Mouse (Mus musculus) cerebellum, adult 11-12 months (tissue): Measurements from ENCODE around the gene Lrrc32.
A peak's percentile ranks its signal among the peaks of the same experiment; 100 is the strongest.

ENCODE experiments used
- DNase-seq: peaks from one replicate; pipeline ENCODE4 v3.0.0; 2022

Lrrc32 gene

DNA sequence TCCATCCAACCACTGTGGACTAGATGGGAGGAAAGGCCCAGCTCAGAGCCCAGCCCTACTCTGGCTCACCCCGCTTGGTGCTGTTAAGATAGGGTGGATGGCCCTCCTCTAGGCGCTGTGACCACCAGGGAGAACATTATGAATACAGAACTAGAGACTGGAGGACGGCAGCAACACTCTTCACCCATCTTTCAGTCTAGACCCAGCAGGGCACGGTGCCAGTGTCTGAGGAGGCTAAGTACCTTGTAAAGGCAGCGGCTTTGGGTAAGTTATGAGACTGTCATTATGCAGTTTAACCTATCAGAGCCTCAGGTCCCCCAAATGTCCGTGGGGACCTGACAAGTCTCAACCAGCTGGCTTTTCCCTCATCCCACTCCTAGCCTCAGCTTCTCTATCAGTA is at the start of gene Lrrc32:
TSS of gene Lrrc32 (plus strand) at position 153 of the 400 bp plus-strand sequence.
- DNase-seq = no peak

DNA sequence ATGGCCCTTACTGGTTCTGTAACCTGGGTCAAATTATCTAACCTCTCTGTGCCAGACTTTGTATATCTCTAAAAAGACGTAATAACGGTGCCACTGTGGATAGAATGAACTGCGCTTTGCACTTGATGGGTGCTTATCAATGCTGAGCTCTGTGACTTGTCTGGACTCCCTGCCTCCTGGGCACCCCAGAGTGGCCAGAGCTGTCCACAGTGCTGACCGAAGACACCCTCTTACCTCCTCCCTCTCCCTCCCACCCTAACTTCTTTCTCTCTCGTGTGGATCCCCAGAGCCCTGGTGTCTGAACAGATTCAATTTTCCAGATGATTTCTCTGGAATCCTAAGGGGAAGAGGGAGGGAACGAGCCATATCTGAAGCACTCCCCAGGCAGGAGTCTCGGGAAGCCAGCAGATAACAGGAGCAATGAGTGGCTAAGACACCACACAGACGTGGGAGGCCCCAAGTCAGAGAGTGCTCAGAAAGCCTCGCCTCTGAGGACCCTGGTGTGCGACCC is 49.1 kb upstream of the Lrrc32 start, which contains the start of gene Gucy2d:
TSS of gene Gucy2d (plus strand) at position 461 of the 511 bp plus-strand sequence.
- DNase-seq = no peak

GRCm38 (mm10) chr7:98446873-98447272 is 42.2 kb upstream of the Lrrc32 start:
- DNase-seq = no peak

DNA sequence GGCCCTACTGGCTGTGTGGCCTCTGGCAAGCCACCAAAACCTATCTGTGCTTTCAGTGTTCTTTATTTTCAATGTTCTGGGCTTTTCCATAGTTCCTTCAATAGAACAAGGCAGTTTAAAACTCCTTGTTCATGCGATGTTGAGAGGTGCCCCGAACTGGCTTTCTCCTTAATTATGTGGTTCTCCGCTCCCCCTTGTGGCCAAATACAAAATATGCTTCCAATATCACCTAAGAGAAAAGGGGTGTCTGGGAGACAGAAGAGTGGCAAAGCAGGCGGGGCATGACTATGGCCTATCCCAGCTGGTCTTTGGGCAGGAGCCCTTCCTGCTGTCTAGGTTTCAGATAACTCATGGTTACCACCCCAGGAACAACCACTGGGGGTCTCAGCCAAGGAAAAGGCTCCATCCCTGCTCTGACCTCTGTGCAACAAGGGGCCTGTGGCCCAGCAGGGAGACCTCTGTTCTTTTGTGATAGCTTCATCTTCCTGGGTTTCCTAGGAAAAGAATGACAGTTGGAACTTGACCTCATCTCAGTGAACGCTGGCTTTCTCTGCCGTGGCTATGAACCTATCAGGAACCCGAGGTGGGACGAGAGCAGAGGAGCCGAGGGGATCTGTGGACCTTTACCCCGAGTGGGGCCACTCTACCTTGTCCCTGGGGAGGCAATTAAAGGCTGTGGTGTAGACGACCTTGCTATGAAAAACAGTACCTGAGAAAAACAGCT is 41.3 kb upstream of the Lrrc32 start:
- DNase-seq = no peak

DNA sequence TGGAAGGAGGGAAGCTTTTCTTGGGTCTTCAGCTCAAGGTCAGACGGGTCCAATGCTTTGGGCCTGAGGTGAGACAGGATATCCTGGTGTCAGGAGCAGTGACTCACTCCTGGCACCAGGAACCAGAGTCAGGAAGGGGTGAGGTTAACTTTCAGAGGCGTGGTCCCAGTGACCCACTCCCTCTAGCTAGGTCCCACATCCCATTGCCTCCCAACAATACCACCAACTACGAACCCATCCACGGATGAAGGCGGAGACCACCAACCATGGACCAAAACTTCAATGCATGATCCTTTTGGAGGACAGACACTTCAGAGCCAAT is 40.8 kb upstream of the Lrrc32 start:
- no peak for DNase-seq

DNA sequence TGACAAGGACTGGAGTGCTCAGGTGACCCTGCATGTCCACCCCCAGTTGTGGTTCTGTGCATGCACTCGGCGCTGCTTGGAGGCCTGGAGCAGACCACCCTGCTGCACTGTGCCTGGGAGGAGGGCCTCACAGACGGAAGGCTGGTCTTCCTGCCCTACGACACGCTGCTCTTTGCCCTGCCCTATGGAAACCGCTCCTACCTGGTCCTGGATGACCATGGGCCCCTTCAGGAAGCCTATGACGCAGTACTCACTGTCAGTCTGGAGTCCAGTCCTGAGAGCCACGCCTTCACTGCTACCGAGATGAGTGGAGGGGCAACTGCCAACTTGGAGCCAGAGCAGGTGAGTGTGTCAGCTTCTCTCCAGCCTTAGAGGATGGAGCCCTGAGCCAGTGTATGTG is 39.4 kb upstream of the Lrrc32 start:
- DNase-seq = no peak

DNA sequence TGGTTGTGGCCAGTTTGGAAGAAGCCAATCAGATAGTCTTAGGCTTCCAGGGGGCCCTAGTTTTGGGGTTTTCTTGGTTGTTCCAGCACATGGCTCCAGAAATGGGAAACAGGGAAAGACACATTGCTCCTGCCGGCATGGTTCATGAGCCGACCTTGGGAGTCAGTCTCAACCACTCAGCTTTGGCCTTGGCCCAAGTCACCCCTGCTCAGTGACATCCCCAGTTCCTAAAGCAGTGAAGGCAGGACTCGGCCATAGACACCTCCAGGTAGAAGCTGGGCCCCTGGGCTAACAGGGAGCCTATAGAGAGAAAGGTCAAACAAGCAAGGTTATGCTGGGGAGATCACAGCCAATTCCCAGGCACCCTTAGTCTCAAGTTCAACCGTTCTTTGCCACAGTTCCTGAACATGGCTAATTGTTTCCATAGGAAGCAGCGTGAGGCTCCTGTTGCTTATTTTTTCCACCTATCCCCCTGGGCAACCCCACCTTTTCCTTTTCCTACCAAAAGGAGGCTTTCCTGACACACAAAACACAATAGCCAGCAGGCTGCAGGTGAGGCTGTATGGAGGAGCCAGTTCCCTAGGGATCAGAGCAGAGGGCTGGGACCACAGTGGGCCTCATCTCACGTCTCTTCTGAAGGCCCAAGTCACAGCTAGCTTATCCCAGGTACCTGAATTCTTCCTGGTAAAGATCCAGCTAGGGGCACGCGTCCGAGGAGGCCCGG is 34.5 kb upstream of the Lrrc32 start:
- DNase-seq = no peak

GRCm38 (mm10) chr7:98460319-98460718 is 28.8 kb upstream of the Lrrc32 start:
- DNase-seq = no peak

DNA sequence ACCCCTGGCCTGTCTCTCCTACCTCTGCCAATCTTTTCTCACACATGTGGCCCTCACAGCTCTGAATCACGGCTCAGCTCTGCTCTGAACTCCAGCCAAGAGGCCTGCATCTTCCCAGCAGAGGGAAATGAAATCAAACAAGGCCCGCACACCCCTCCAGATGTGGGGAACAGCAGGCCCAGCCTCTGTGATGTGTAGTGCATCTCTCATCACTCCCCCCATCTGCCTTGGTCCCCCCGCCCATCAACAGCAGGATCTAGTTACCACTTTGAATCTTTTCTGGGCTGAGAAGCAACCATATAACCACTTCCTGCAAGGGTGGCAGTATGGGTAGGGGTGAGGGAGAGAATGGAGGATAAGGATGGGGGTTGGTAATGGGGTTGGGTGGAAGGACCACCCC is 20.0 kb upstream of the Lrrc32 start:
- DNase-seq = no peak

GRCm38 (mm10) chr7:98472529-98472928 is 16.6 kb upstream of the Lrrc32 start:
- no peak for DNase-seq

- no peak for DNase-seq
Measured at GRCm38 (mm10) chr7:98474558-98474957, 14.5 kb upstream of the Lrrc32 start.

DNA sequence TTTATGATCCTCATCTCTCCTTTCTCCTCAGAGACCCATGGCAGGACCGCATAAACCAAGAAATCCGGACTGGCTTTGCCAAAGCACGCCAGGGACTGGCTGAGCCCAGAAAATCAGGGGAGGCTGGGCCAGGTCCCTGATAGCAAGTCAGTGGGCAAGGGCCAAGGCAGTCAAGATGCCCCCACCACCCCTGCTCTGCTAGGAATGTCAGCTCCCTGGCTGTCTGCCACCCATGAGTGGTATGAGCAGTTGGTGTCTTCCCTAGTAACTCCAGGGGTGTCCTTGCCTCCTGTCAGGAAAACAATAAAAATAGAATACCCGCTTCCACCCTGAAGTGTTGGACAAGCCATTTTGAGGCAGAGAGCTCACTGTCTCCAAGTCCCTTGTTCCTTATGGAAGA is 11.9 kb upstream of the Lrrc32 start:
- DNase-seq = peak; percentile 76

- no peak for DNase-seq
Measured at GRCm38 (mm10) chr7:98480481-98480880, 8.6 kb upstream of the Lrrc32 start.

- DNase-seq = peak; percentile 79
Measured at GRCm38 (mm10) chr7:98481066-98481734, 7.9 kb upstream of the Lrrc32 start.

DNA sequence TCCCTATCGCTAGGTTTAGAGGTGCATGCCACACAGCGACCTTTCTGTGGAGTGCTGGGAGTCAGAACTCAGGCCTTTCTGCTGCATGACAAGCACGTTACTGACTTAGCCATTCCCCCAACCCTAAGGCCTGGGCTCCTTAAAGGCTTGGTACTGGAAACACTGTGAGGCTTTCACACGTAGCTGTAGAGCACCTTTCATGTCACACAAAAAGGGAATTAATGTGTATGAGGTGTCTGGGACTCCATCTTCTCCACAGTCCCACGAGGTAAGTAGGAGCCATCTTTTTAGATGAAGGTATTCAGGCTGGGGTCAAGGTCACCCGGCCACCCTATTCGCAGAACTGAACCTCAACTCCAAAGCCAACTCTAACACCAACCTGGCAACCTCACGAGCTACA is 7.2 kb upstream of the Lrrc32 start:
- no peak for DNase-seq

DNA sequence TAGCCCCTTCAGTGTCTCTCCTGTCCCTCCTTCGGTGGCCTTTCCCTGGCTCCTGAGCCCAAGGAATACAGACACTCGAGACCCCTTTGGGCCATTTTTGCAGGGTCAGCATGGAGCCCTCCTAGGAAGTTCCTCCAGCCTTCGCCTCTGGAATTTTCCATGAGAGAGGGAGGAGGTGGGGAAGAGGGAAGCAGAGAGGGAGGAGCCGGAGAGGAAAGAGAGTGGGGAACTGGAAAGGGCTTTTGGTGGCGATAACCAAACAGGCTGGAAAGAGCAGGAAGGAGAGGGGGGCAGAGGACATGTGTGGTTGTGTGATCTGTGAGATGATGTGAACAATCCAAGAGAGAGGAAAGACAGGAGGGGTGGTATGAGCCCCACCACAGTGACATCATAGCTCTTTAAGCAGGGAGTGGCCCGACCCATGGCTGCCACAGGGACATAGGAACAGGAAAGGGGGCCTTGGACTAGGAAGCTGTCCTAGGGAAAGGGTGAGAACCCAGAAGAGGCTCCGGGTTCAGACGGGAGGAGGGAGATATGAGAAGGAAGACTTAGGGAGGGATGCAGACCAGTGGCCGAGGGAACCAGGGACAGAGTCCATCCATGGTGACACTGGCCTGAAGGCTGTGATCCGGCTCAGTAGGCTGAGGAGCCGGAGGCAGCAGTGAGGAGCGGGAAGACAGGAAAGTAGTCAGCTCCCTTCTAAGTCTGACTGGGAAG is 6.4 kb upstream of the Lrrc32 start:
- peak; percentile 4 for DNase-seq

DNA sequence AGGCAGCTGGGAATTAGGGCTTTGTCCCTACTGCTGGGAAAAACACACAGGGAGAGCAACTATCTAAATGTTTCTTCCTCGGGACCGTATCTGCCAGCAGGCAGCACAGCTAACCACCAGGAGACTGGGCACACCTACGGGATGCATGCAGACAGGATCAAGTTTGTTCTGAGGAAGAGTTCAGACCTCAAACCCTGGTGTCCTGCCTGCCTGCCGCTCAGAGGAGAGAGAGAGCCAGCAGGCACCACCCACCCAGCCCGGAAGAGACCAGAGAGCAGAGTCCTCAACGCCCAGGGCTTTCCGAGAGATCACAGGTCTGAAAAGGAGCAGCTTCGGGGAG is 5.8 kb upstream of the Lrrc32 start:
- no peak for DNase-seq

DNA sequence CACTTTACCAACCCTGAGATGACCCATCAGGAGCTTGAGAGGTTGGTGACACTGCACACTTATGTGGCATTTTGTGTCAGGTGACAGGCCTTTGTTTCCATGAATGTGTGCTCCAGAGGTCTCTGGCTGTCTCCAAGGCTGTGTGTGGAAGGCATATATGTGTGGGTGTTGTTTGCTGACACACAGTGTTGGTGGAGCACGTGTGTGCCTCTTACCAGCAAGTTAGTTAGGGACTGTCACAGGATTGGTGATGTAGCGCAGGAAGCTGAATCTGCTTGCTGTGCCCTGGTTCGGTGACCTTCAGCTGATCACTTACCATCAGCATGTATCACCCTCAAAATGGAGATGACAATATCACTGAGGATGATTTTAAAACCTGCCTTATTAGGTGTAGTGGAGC is 4.2 kb upstream of the Lrrc32 start:
- no peak for DNase-seq

DNA sequence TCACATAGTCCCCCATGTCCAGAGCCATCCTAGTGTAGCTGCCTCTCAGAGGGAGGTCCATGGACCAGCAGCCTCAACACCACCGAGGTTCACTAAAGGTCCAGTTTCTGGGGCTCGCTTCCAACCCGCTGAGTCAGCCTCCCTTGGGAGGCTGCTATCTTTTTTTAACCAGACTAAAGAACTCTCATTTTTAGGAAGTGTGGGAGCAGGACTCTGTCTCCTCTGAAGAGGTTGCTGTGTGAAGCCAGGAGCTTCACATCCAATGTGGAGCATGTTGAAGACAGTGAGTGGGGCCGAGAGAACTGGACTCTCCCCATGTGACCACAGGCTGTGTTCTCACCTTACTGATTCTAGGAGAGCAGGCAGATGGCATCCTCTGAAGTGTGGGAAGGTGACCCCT is 3.6 kb upstream of the Lrrc32 start:
- DNase-seq = no peak

GRCm38 (mm10) chr7:98486471-98486917 is 2.6 kb upstream of the Lrrc32 start:
- DNase-seq = no peak

DNA sequence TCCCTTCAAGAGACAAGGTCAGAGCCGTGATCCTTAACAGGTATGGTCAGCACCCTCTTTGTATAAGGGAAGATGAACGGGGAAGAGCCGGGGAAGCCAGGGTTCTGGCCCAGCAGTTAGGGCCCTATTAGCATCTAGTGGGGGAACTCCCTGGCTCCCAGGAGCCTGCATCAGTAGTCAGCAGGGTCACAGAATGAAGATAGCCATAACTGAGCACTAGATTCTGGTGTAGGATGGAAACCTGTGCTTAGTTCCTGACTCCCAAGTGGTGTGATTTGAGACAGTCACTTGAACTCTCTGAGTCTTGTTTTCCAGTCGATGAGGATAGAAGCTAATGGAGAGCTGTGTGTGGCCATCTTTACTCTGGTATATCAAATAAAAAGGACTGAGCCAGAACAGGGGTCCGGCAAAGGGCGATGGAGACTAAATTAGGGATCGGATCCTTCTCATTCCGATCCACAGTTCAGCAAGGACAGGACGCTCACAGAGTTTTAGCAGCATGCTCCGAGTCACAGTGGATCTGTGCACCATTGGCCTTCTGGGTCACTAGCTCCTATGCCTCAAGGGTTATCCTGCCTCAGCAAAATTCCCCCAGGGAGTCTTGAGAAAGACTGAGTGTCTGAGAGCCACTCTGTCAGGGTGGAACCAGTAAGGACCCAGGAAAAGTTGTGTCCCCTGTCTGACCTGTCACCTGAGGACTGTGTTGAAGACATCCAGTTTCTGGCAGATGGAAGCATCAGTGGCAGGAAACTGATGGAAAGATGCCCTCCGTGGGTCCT is 1.7 kb upstream of the Lrrc32 start:
- DNase-seq = no peak

- DNase-seq = peak; percentile 14
Measured at GRCm38 (mm10) chr7:98488398-98489130, 519 bp upstream of the Lrrc32 start.
